Mouse (Mus musculus): ENCODE results near the gene Cnnm1. TPM values are rescaled to one million over a fixed set of nuclear protein-coding genes. Genes with fewer than 3 reads are reported as not detected.
A peak's percentile ranks its signal among the peaks of the same experiment; 100 is the strongest.

Gene Cnnm1
- polyA plus RNA-seq (2012; rRNA removed), result 52.6 and 59.8 TPM in 2 replicates

- Histone ChIP-seq H3K4me1 (ENCODE audit: control insufficient read depth, insufficient read depth, low read length) (peaks cover 2% of the 10 kb centered on the region), H3K4me3 (ENCODE audit: insufficient read depth, low read length) (peak within 1 kb of the TSS; percentile 89), H3K27ac (ENCODE audit: insufficient read depth, low read length) (peak within 1 kb of the TSS; percentile 97)
- TF ChIP-seq POLR2A (IDR thresholded peaks at IDR 0.05; ENCODE audit: extremely low read depth, insufficient read depth, low read length) (peak; percentile 58; the same call in 1 of the 2 replicates), CTCF (IDR thresholded peaks at IDR 0.05; ENCODE audit: extremely low read depth, insufficient read depth, low read length) (no peak)
These were observed at the start of gene Cnnm1 for GRCm38 (mm10) chr19:43440112-43440737. Gene Cnnm1 (plus strand): TSS chr19:43440436.

DNA sequence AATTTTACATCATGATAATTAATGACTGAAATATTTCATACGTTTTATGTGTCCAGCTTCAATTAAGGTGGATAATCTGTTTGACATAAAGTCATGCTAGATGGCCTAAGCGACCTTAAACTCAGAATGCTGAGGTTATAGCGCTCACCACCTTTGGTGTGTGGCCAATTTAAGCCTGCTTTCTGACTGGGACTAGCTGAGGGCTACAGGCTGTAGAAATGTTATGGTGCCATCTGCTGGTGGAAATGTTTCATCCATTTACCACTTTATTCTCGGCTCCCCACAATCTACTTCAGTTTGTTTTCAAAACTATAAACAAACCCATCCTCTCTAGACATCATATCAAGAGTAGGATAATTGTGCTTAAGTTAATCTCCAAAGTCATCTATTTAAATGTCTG, 43.9 kb upstream of the Cnnm1 start:
- TF ChIP-seq POLR2A (IDR thresholded peaks at IDR 0.05; ENCODE audit: extremely low read depth, insufficient read depth, low read length), result no peak
- peak; percentile 62 for TF ChIP-seq CTCF (IDR thresholded peaks at IDR 0.05; ENCODE audit: extremely low read depth, insufficient read depth, low read length)
- Histone ChIP-seq H3K27ac (ENCODE audit: insufficient read depth, low read length) (no peak overlapping the region), H3K4me3 (ENCODE audit: insufficient read depth, low read length) (no peak overlapping the region), H3K4me1 (ENCODE audit: control insufficient read depth, insufficient read depth, low read length) (no peaks in the 10 kb centered on the region)

DNA sequence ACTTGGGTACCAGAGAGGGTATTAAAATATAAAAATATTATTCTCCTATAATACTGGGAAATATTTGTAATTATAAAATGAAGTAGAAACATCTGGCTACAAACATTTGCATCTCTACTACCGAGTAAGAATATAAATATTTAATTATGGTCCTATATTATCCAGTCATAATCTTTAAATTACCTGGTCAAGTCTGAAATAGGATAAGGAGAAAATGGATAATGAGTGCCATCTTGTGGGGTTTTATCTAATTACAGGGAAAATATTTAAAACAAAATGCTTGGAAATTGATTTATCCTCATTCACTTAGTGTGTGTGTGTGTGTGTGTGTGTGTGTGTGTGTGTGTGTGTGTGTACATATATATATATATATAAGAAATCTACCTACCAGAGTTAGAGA, 33.1 kb upstream of the Cnnm1 start:
- Histone ChIP-seq H3K4me1 (ENCODE audit: control insufficient read depth, insufficient read depth, low read length) (no peaks in the 10 kb centered on the region), H3K27ac (ENCODE audit: insufficient read depth, low read length) (no peak overlapping the region), H3K4me3 (ENCODE audit: insufficient read depth, low read length) (no peak overlapping the region)
- no peak for TF ChIP-seq CTCF (IDR thresholded peaks at IDR 0.05; ENCODE audit: extremely low read depth, insufficient read depth, low read length)
- TF ChIP-seq POLR2A (IDR thresholded peaks at IDR 0.05; ENCODE audit: extremely low read depth, insufficient read depth, low read length), result no peak

GRCm38 (mm10) chr19:43415565-43415964, 24.7 kb upstream of the Cnnm1 start:
- Histone ChIP-seq H3K27ac (ENCODE audit: insufficient read depth, low read length) (no peak overlapping the region), H3K4me3 (ENCODE audit: insufficient read depth, low read length) (no peak overlapping the region), H3K4me1 (ENCODE audit: control insufficient read depth, insufficient read depth, low read length) (no peaks in the 10 kb centered on the region)
- TF ChIP-seq CTCF (IDR thresholded peaks at IDR 0.05; ENCODE audit: extremely low read depth, insufficient read depth, low read length) (no peak), POLR2A (IDR thresholded peaks at IDR 0.05; ENCODE audit: extremely low read depth, insufficient read depth, low read length) (no peak)

DNA sequence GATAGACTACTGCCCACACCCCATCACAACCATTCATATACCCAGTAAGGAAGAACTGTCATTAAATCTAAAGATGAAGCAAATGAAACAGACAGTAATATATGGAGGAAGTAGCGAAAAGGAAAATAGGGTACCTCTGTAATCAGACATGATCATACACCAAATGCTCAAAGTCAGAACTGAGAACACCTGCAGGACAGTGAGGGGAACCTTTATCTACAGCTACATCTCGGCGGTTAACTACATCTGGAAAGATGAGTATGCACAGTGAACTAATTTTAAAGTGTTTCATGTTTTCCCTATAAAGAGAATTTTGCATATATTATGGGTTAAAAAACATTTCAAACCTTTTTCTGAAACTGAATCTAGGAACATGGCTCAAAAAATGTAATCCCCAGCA, 19.7 kb upstream of the Cnnm1 start:
- Histone ChIP-seq H3K4me3 (ENCODE audit: insufficient read depth, low read length) (no peak overlapping the region), H3K27ac (ENCODE audit: insufficient read depth, low read length) (no peak overlapping the region), H3K4me1 (ENCODE audit: control insufficient read depth, insufficient read depth, low read length) (no peaks in the 10 kb centered on the region)
- TF ChIP-seq POLR2A (IDR thresholded peaks at IDR 0.05; ENCODE audit: extremely low read depth, insufficient read depth, low read length) (no peak), CTCF (IDR thresholded peaks at IDR 0.05; ENCODE audit: extremely low read depth, insufficient read depth, low read length) (no peak)

DNA sequence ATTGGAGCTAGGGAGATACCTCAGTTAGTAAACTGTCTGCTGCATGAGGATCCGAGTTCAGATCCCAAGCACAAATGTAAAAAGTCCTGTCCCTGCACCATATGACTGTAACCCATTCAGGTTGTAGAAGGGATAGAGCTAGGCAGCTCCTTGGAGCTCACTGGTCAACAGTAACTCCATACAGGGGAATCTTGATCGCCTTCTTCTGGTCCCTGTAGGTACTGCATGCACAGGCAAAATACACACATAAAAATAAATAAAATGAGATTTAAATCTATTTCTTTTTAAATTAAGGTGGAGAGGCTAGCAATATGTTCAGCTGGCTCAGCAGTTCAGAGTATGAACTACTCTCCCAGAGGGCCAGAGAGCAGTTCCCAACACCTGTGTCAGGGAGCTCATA, 16.2 kb upstream of the Cnnm1 start:
- no peaks in the 10 kb centered on the region for H3K4me1 ChIP-seq (ENCODE audit: control insufficient read depth, insufficient read depth, low read length)
- no peak overlapping the region for H3K4me3 ChIP-seq (ENCODE audit: insufficient read depth, low read length)
- no peak for TF ChIP-seq POLR2A (IDR thresholded peaks at IDR 0.05; ENCODE audit: extremely low read depth, insufficient read depth, low read length)
- TF ChIP-seq CTCF (IDR thresholded peaks at IDR 0.05; ENCODE audit: extremely low read depth, insufficient read depth, low read length), result no peak
- no peak overlapping the region for H3K27ac ChIP-seq (ENCODE audit: insufficient read depth, low read length)

GRCm38 (mm10) chr19:43427446-43428224, 12.6 kb upstream of the Cnnm1 start:
- H3K4me3 ChIP-seq (ENCODE audit: insufficient read depth, low read length), result no peak overlapping the region
- H3K27ac ChIP-seq (ENCODE audit: insufficient read depth, low read length), result no peak overlapping the region
- no peaks in the 10 kb centered on the region for H3K4me1 ChIP-seq (ENCODE audit: control insufficient read depth, insufficient read depth, low read length)
- TF ChIP-seq CTCF (IDR thresholded peaks at IDR 0.05; ENCODE audit: extremely low read depth, insufficient read depth, low read length) (no peak), POLR2A (IDR thresholded peaks at IDR 0.05; ENCODE audit: extremely low read depth, insufficient read depth, low read length) (no peak)

DNA sequence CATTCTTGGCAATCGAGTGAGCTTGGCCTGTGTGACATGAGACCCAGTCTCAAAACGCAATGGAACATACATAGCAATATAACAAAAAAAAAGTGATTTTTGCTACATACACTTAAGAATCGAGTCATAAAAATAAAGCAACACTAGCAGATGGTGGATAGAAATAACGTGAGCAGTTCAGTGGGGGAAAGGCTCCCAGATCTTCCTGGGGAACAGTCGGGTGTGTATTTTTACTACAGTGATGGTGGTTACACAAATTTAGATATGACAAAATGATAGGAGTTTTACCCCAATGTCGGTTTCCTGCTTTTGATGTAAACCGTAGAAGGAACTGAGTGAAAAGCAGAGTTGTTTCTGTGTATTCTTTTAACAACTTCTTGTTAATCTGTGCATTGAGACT, 990 bp upstream of the Cnnm1 start:
- Histone ChIP-seq H3K27ac (ENCODE audit: insufficient read depth, low read length) (no peak overlapping the region), H3K4me1 (ENCODE audit: control insufficient read depth, insufficient read depth, low read length) (peaks cover 2% of the 10 kb centered on the region), H3K4me3 (ENCODE audit: insufficient read depth, low read length) (no peak overlapping the region)
- no peak for TF ChIP-seq CTCF (IDR thresholded peaks at IDR 0.05; ENCODE audit: extremely low read depth, insufficient read depth, low read length)
- no peak for TF ChIP-seq POLR2A (IDR thresholded peaks at IDR 0.05; ENCODE audit: extremely low read depth, insufficient read depth, low read length)

DNA sequence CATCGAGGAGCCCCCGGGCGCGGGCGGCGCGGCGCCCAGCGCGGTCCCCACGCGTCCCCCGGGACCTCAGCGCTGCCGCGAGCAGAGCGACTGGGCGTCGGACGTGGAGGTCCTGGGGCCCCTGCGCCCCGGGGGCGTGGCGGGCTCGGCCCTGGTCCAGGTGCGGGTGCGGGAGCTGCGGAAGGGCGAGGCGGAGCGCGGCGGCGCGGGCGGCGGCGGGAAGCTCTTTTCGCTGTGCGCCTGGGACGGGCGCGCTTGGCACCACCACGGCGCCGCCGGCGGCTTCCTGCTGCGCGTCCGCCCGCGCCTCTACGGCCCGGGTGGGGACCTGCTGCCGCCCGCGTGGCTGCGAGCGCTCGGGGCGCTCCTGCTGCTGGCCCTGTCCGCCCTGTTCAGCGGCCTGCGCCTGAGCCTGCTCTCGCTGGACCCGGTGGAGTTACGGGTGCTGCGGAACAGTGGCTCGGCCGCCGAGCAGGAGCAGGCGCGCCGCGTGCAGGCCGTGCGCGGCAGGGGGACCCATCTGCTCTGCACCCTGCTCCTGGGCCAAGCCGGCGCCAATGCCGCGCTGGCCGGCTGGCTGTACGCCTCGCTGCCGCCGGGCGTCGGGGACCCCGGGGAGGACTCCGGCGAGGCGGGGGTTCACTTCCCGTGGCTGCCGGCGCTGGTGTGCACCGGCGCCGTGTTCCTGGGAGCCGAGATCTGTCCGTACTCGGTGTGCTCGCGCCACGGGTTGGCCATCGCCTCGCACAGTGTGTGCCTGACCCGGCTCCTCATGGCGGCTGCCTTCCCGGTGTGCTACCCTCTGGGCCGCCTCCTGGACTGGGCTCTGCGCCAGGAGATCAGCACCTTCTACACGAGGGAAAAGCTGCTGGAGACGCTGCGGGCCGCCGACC, 778 bp downstream of the Cnnm1 start:
- H3K4me1 ChIP-seq (ENCODE audit: control insufficient read depth, insufficient read depth, low read length), result peaks cover 3% of the 10 kb centered on the region
- TF ChIP-seq POLR2A (IDR thresholded peaks at IDR 0.05; ENCODE audit: extremely low read depth, insufficient read depth, low read length) (no peak), CTCF (IDR thresholded peaks at IDR 0.05; ENCODE audit: extremely low read depth, insufficient read depth, low read length) (no peak)

More for the DNA sequence above, 778 bp downstream of the Cnnm1 start:
- Histone ChIP-seq H3K27ac (ENCODE audit: insufficient read depth, low read length) (peak overlapping the region; percentile 97), H3K4me3 (ENCODE audit: insufficient read depth, low read length) (peak overlapping the region; percentile 89)
